Mouse (Mus musculus): Measurements from ENCODE around the gene Asic2.

Gene Asic2

DNA sequence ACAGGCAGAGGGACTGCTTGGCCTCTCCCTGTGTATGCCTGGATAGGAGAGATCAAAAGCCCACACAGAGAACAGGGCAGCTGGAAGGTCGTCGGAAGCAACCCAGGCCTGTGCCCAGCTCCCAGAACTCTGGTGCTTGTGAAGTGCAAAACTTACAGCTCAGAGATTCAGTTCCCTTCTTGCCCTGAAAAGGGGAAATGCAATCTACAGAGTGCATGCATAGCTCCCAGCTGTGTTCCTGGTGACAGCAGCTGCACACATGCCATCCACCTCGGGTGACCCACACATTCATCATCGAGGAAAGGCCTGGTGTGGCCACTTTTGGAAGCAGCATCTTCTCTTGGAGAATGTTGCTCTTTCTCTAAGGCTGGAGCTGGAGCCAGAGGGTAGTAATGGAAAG is 13.9 kb downstream of the Asic2 start:
- in situ Hi-C loops (cut with MboI, MseI) = no loop called here

DNA sequence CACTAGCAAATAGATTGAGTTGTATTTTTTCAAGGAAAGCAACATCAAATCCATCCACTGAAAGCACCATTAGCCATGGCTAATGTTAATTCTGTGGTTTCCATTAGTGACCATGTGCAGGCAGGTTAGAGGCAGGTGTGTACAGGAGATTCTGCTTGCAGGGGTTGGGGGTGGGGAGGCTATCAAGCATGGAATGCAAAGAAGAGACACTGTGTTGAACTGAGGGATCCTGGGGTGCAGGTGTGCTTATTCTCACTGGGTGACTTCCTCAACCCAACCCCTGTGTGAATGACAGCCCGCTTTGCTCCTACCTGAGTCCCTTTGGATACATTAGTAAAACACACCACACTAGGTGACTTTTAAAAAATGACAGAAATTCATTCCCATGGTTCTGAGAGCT is 20.2 kb downstream of the Asic2 start:
- in situ Hi-C loops (cut with MboI, MseI) = no loop called here

DNA sequence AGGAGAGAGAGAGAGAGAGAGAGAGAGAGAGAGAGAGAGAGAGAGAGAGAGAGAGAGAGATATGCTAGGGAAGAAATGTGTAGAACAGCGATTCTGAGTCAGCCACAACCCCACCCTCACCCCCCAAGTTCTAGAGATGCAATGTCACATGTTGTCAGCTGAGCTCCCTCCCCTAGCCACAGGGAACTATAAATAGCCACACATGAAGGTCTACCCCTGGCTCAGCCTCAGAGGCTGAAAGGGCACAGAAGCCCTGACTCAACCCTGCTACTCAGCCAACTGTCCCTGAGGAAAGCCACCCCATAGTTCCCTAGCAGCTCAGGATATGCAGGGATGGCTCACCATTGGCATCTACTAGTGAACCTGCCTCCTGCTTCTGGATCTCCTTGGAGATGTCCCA is 26.1 kb downstream of the Asic2 start:
- in situ Hi-C loops (cut with MboI, MseI) = no loop called here

DNA sequence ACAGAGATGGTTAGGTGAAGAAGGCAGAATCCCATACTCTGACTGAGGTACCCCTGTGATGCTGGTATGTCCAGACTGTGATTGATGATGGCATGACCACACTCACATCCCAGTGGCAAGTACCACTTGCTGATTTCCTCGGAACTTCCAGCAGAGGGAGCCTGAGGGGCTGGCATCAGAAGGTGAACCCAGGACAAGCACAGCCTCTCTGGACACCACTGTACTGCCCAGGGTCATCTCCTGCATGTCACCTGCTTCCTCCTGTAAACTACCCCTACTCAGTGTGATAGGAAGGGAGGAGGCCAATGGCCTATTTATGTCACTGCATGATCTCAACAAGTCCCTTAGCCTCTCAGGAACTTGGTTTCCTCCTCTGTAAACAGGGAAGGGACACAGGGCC is 27.3 kb downstream of the Asic2 start:
- in situ Hi-C loops (cut with MboI, MseI) = no loop called here

DNA sequence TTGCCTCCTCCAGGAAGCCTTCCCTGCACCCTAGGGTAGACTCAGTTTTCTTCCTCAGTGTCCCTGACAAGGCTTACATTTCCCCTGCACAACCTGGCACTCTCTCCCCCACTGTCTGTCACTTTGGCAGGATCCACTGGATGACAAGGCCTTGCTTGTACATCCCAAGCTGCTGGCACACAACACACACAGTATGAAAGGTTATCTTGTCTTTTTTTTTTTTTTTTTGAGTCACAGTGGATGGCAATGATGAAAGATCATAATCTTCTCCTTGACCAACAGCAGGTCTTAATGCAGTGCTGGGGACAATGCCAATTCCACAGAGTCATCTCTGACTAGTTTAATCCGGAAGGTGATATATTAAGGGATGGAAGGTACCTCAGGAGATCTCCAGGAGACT is 30.7 kb downstream of the Asic2 start:
- in situ Hi-C loops (cut with MboI, MseI) = no loop called here

DNA sequence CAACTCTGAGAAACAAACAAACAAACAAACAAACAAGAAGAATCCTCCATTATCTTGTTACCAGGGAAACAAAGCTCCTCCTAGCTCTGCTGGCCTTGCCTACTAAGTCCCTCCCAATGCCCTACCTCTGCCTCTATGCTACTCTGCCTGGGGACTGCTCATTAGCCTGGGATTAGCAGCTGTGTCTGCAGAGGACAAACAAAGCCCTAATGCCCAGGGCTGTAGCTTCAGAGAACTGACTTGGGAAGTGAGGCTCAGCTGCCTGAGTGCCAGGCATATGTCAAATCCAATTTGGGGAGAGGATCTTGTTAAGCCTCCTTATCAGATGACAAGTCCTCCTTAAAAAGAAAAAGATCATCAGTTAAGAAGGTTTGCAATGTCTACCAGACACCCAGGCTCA is 41.9 kb downstream of the Asic2 start:
- in situ Hi-C loops (cut with MboI, MseI) = loop anchor here in 1 of 2 experiments (10.0 kb wide), 2 partner anchors 1422 to 1512 kb away; no protein-coding TSS in a partner anchor

DNA sequence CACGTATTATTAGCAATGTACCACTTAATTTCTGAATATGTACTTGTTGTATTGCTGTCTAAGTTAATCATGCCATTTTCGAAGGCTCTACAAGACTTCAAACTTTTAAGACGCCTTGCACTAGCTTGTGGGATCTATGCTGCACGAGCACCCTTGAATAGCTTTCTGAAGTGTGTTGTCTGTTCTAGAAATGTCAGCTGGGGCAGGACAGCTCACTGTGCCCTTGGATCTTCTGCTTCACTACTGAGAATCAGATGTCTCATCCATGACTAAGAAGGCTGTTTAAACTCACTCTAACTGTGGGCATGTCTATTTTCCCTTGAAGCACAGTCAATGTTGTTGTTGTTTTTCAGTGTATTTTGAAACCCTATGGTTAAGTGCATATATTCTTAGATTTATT is 44.6 kb downstream of the Asic2 start:
- in situ Hi-C loops (cut with MboI, MseI) = loop anchor here in 1 of 2 experiments (10.0 kb wide), 2 partner anchors 1419 to 1509 kb away; no protein-coding TSS in a partner anchor

DNA sequence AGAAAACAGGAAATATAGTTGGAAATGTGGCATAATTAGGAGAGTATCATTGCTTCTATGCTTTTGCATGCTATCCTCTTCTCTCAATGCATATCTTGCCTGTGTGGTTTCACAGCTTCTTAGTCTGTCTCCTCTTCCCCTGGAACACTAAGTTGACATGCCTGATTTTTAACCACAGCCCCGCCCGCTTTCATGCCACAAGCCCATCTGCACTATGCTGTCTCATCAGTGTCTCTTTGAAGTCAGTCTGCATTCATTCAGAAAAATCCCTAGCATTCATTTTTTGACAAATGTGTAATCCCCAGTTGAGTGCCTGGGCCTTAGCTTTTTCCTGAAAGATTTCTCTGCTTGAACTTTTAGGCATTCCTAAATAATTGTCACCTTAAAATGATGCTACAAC is 45.2 kb downstream of the Asic2 start:
- in situ Hi-C loops (cut with MboI, MseI) = loop anchor here in 1 of 2 experiments (10.0 kb wide), 2 partner anchors 1418 to 1508 kb away; no protein-coding TSS in a partner anchor

DNA sequence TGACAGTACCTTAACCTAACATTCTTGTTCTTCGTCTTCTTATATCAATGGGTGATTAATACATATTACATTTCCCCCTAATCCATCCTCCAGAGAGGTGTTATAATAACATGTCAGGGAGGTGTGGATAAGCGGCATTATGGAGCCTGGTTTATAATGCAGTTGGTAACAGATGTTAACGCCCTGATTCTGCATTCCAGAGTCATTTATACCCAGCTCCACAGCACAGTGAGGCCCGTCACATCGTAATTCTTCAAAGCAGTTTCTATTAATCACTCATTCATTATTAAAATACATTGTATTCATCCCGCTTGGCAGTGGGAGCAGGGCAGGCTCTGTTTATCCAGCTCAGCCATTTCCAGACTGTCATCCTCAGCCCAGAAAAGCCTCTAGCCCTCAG is 52.8 kb downstream of the Asic2 start:
- in situ Hi-C loops (cut with MboI, MseI) = no loop called here

DNA sequence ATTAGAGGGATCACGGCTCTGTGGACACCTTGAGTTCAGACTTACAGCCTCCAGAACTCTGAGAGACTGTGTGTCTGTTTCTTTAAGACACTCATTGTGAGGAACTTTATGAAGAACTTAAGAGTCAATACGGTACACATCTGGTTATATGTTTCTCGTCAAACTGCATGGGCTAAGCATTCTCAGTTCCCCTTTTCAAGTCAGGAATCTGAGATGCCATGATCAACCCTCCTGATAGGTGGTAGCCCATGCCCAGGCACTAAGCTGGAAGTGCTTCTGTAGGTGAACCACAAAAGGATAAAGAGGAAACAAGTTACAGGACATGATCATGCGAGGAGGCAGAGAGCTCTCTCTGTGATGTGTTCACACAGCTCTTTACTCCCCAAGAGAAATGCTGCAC is 55.2 kb downstream of the Asic2 start:
- in situ Hi-C loops (cut with MboI, MseI) = no loop called here

DNA sequence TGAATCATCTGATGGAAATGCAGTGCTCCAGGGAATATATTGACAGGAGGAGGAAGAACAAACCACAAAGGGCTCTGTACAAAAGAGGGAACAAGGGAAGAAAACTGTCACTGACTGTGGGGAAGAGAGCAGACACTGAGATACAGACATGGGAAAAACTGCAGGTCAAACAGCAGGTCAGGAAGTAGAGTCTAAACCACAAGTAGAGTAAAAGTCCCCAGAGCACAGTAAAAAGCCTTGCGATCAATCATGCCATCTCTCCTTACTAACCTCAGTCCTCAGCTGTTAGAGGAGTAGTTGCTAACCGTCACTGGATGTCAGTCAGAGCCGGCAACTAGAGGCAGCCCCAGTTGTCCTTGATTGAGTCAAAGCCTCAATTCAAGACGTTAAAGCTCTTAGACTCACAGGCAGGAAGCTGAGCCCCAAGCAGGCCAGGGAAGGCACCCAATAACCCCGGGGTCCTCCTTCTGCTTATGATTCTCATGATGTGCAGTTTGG is 58.8 kb downstream of the Asic2 start:
- in situ Hi-C loops (cut with MboI, MseI) = no loop called here

DNA sequence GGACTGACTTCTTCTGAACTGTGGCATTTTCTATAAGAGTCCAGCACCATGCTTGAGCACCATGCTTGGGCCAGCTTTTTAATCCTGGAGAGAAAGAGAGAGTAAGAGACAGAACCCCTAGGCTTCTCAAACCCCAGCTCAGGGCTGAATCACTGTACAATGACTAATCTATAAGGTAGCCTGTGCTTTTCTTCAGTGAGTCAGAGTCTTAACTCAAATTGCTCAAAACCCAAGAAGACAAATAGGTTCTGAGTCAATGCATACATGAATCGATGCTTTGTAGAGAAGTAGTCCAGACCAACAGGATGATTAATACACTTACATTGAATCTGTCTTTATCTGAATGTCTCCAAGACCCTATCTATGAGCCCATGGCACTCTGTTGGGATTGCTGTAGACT is 59.5 kb downstream of the Asic2 start:
- in situ Hi-C loops (cut with MboI, MseI) = no loop called here

DNA sequence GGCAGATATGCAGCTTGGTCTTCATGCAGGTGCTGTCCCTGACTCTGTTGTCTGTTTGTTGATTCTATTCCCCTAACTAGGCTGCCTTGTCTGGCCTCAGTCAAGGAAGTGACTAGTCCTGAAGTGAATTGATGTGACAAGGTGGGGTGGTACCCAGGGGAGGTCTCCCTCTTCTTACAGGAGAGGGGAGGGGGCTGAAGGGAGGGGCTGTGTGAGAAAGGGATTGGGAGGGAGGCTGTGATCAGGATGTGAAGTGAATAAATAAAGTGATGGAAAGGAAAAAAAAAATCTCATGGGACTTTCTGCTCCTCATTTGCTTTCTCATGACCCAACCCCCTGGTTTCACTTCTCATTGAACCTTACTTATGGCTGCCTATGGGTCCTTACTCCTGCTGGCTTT is 65.9 kb downstream of the Asic2 start:
- in situ Hi-C loops (cut with MboI, MseI) = no loop called here

DNA sequence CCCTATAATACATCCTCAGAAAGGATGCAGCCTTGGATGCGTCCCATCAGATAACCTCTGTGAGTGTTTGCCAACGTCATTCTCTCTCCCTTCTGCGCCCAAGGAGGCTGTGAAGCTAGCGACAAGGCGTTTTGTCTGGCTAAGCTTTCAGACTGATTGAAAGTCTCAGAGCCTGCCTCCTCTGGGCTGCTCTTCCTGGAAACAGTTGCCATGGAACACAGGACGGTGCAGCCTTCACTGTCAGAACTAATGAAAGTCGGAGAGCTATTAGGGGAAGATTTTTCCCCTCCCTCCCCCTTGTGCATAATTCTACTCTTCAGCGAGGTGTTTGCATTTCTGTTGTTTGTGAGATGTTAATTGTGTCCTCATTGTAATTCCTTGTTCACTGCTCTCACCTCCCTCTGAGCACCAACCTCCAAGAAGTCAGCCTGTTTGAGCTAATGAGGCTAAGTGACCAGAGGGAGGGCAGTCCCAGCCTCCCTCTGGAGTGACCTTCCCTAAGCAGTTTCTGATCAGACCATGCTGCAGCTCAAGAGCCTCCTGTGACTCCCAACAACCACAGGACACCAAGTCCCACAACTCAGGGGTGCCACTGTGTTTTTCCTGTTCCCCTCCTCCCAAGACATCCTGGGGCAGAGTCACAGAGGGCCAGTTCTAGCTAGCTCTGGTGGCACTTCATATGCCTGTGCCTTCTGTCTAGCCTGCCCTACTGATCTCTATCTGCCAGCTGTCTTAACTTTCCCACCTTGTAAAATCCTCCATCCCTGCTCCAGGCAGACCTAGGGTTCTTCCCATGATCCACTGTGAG is 70.5 kb downstream of the Asic2 start:
- in situ Hi-C loops (cut with MboI, MseI) = no loop called here

DNA sequence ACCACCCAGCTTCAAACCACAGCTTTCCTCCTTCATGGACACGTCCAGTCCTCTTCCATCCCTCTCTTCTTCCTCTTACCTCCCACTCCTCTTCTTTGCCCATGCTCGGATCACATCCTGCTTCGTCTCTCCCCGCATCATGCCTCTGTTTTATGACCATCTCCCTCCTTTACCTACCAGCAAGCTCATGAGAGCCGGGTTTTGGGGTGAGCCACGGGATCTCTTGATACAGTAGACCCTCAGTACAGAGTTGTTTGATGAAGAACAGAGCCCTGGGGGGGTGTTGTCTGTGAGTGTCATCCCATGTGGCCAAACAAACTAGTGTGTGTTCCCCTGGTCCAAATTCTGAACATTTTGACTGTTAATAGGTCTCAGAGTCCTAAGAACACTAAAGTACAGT is 71.7 kb downstream of the Asic2 start:
- in situ Hi-C loops (cut with MboI, MseI) = no loop called here

DNA sequence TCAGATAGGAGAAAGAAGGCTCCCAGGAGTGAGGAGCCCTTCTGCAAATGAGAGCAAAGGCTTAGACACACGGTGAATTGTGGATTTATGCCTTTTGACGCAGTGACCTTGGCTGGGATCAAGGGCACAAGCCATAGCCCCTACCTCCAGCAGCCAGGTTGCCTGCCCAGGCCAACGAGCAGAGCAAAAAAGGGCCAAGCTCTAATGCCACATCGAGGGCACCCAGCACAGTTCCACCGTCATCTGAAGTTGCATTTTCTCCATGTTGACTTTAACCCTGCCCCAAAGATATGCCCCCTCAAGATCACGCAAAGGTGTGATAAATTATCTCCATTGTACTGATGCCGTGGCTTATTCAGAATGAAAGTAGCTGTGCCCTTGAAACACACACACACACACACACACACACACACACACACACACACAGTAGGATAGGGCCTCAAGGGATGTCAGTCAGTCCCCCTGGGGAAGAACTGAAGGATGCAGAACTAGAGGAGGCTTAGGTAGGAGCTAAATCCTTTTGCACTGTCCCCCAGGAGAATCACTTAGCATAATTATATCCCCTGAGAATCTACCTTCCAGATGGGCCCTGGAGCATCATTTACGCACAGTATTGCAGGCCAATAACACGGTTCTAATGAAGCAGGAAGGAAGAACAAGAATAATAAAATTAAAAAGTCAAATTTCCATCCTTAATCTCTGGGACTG is 96.6 kb downstream of the Asic2 start:
- in situ Hi-C loops (cut with MboI, MseI) = no loop called here

DNA sequence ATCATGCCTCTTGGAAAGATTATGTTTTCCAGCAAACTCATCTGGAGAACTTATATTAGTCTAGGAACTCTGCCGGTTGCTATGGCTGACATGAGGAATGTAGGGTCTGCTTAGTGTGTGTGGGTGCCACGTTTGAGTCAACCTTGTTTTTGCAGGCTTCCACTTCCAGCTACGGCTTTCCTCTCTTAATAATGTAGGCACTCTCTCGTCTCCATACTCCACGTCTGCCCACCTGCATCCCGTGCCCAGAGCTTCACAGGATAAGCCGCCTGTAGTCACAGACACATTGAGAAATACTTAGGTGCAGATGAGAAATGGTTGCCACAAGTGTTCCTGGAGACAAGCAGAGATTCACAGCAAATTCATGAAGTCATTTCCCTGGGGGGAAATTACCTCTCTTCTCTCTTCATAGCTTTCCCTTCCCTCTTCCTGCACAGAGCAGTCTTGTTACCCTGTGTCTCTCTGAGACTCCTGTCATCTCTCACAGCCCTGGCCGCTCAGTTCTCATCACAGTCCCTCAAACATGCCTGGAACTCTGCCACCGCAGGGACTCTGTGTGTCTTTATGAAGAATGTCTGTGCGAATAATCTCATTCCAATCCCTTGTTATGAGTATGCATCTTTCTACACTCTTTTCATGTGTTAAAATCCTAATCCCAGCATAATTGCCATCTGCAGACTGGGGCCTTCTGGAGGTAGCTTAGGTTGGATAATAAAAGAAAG is 102.4 kb downstream of the Asic2 start:
- in situ Hi-C loops (cut with MboI, MseI) = no loop called here

DNA sequence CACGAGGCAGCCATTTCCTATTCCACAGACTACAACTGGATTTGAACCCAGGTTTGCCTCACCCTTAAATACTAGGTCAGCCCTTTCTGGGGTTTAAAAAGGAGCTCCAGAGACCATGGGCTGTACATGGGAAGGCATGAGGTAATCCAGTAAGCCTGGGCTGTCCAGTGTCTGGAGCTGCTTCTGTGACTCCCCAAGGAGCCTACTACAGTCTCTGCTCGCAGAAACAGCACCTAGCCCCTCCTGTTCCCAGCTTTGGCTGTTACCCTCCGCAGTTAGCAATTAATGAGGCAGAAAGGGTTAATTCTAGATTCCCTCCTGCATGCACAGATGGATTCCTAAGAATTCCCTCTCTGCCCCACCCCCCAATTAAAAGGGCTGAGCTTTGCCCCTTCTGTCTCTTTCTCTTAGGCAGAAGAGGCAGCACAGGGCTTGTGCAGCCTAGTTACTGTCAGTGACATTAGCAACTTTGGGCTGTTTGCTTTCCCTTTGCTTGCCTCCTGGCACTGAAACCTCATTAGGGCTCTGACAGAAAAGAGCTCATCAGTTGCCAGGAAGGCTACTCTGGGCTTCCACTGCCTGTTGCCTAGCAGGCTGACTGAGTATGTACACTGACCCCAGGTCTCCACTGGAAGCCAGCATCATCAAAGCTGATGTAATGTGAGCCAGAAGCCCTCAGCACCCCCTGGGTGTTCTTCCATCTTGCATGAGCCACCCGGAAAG is 107.8 kb downstream of the Asic2 start, which contains the start of gene 5530401A14Rik:
TSS of gene 5530401A14Rik (plus strand) at position 424 of the 723 bp plus-strand sequence.
- in situ Hi-C loops (cut with MboI, MseI) = no loop called here

DNA sequence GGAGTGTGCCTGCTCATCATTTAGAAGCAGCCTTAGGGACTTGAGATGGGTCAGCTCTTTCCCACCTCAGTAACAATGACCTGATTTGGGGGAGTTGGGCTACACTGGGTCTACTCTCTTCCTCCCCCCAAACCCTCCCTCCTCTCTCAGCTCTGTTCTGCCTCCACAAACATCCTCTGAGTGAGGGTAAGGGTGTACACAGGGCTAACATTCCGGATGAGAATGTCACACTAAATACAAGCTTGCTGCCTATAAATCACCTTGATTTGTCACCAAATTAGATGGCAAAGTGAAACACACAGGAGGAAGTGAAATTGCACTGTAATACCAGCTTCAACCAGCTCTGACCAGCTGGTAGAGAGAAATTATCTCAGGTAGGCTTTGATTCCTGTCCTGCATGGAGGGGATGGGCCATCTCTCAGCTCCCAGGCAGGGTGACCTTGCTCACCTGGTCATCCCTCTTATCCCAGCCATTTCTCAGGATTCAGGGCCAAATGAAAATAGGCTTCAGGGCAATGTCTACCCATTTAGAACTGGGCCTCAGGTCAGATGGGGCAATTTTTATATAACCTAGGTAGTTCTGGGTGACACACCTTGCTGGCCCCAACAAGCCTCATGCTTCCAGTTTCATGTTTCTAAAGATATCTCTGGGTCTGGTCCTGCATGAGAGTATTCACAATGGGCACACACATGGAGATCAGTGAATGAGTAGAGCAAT is 120.3 kb downstream of the Asic2 start:
- in situ Hi-C loops (cut with MboI, MseI) = no loop called here

DNA sequence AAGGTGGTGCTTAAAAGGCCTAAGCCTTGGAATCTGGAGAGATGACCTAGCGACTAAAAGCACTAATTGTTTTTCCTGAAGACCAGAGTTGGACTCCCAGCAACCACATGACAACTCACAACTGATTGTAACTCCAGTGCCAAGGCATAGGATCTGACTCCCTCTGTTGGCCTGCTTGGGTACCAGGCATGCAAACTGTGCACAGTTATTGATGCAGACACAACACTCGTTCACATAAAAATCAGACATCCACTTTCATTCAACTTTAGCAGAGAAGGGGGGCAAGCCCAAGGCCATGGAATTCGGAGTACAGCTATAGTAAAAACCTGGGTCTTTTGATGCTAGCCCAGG is 122.6 kb downstream of the Asic2 start:
- in situ Hi-C loops (cut with MboI, MseI) = no loop called here

All from T-helper 17 cell (primary cell).